Mouse (Mus musculus) ES-E14 (cell line): ENCODE measurements around the gene Tex14. TPM values are rescaled to one million over a fixed set of nuclear protein-coding genes. Genes with fewer than 3 reads are reported as not detected.

ENCODE experiments used
- DNase-seq: peaks from one replicate; pipeline ENCODE4 v3.0.0-alpha.2; 2013; ENCODE audit warnings: low read depth, low spot score
- H3K27ac ChIP-seq: 2 replicates; pipeline ENCODE4 v1.5.1; 2012; ENCODE audit warnings: low read depth, mild to moderate bottlenecking, low read length, moderate library complexity, mixed read lengths; ENCODE audit not compliant: poor library complexity, insufficient read depth, severe bottlenecking
- H3K36me3 ChIP-seq: 2 replicates; pipeline ENCODE4 v1.6.1; 2012; ENCODE audit warnings: mild to moderate bottlenecking, low read length, moderate library complexity, mixed read lengths; ENCODE audit not compliant: control insufficient read depth, poor library complexity, insufficient read depth, severe bottlenecking
- H3K4me1 ChIP-seq, 2 experiments: fragments of 150-350 bp in 1 of 2; sonication (generic) in 1 of 2; 2 replicates each; pipeline ENCODE4 v1.6.1; 2012; ENCODE audit warnings: low read length in 2 of 2, mild to moderate bottlenecking in 1 of 2, mixed read lengths in 1 of 2; ENCODE audit not compliant: control insufficient read depth in 2 of 2, insufficient read depth in 2 of 2, poor library complexity in 1 of 2
- H3K4me3 ChIP-seq, 2 experiments: fragments of 150-350 bp in 1 of 2; sonication (generic) in 1 of 2; 2 replicates each; pipeline ENCODE4 v1.5.1; 2012; ENCODE audit warnings: low read length in 2 of 2, low read depth in 1 of 2, mild to moderate bottlenecking in 1 of 2, mixed read lengths in 1 of 2; ENCODE audit not compliant: insufficient read depth in 1 of 2, poor library complexity in 1 of 2, severe bottlenecking in 1 of 2
- H3K9ac ChIP-seq: 2 replicates; pipeline ENCODE4 v1.6.1; 2012; ENCODE audit warnings: low read depth, mild to moderate bottlenecking, low read length, mixed read lengths; ENCODE audit not compliant: poor library complexity, insufficient read depth, severe bottlenecking
- H3K9me3 ChIP-seq: fragments of 150-350 bp; sonication (generic); 2 replicates; pipeline ENCODE4 v1.6.1; 2012; ENCODE audit warnings: low read depth, mild to moderate bottlenecking, low read length; ENCODE audit not compliant: control insufficient read depth, insufficient read depth
- CHD2 ChIP-seq: IDR thresholded peaks from 2 replicates; pipeline ENCODE4 v1.6.1; 2014; ENCODE audit warnings: mild to moderate bottlenecking, low read depth, low read length, inconsistent platforms
- HCFC1 ChIP-seq: IDR thresholded peaks from 2 replicates; pipeline ENCODE4 v1.6.1; 2012; ENCODE audit warnings: low read length, inconsistent platforms, borderline replicate concordance; ENCODE audit not compliant: insufficient read depth
- MAFK ChIP-seq: IDR thresholded peaks from 2 replicates; pipeline ENCODE4 v1.6.1; 2014; ENCODE audit warnings: mild to moderate bottlenecking, low read depth, low read length, inconsistent platforms; ENCODE audit not compliant: insufficient read depth
- ZC3H11A ChIP-seq: IDR thresholded peaks from 2 replicates; pipeline ENCODE4 v1.6.1; 2012; ENCODE audit warnings: low read depth, mild to moderate bottlenecking, inconsistent platforms, low read length, borderline replicate concordance
- ZNF384 ChIP-seq: IDR thresholded peaks from 2 replicates; pipeline ENCODE4 v1.6.1; 2012; ENCODE audit warnings: low read depth, low read length, inconsistent platforms
- in situ Hi-C, 2 experiments: fragments of 600-800 bp; cut with MboI; formaldehyde crosslinking; loops; one replicate each; pipeline ENCODE4 v1.15.1; 2025; ENCODE audit warnings: low sequenced_read_pairs in 2 of 2, inconsistent platforms in 1 of 2; ENCODE audit not compliant: unreplicated experiment in 2 of 2
- total RNA-seq: library from RNA; depleted of rRNA; stranded (reverse); fragments of 300-350 nt; gene quantifications from 2 replicates; pipeline ENCODE4 v1.2.3, GENCODE M21; 2012

The Tex14 gene
- total RNA-seq, 1 experiment = 11.4 TPM

- H3K4me1 ChIP-seq = no peaks in the 10 kb centered on the region
- H3K36me3 ChIP-seq = no peaks in the 10 kb centered on the region
- no peaks in the 10 kb centered on the region for H3K9me3 ChIP-seq
- H3K4me3 ChIP-seq = no peak overlapping the region
- no peak overlapping the region for H3K9ac ChIP-seq
- in situ Hi-C loops = no loop called here
- H3K27ac ChIP-seq = no peak overlapping the region
- DNase-seq = no peak
- TF ChIP-seq MAFK (no peak), CHD2 (no peak), ZNF384 (no peak)
These were observed 101.6 kb downstream of the Tex14 start for GRCm38 (mm10) chr11:87506502-87506901.

- DNase-seq = no peak
- Histone ChIP-seq H3K4me1 (no peaks in the 10 kb centered on the region), H3K4me3 (no peak overlapping the region), H3K9ac (no peak overlapping the region), H3K27ac (no peak overlapping the region), H3K36me3 (no peaks in the 10 kb centered on the region), H3K9me3 (no peaks in the 10 kb centered on the region)
- in situ Hi-C loops = no loop called here
- TF ChIP-seq ZNF384 = no peak
- no peak for TF ChIP-seq MAFK
These were observed 102.2 kb downstream of the Tex14 start for GRCm38 (mm10) chr11:87507043-87507442.

- H3K36me3 ChIP-seq = no peaks in the 10 kb centered on the region
- DNase-seq = peak; percentile 52
These were observed 114.4 kb downstream of the Tex14 start for GRCm38 (mm10) chr11:87519260-87519659.

GRCm38 (mm10) chr11:87523466-87523865 lies 118.6 kb downstream of the Tex14 start:
- no peaks in the 10 kb centered on the region for H3K9me3 ChIP-seq
- H3K36me3 ChIP-seq = no peaks in the 10 kb centered on the region
- DNase-seq = no peak
- peaks cover 0 to 2% of the 10 kb centered on the region in 2 experiments; a peak in 1 of 4 replicates for H3K4me1 ChIP-seq
- H3K27ac ChIP-seq = no peak overlapping the region
- no peak for TF ChIP-seq HCFC1
- TF ChIP-seq MAFK = no peak
- no peak for TF ChIP-seq ZNF384
- TF ChIP-seq ZC3H11A = no peak
- TF ChIP-seq CHD2 = no peak
- in situ Hi-C loops = no loop called here
- H3K9ac ChIP-seq = no peak overlapping the region
- no peak overlapping the region for H3K4me3 ChIP-seq

More at GRCm38 (mm10) chr11:87519260-87519659, 114.4 kb downstream of the Tex14 start:
- Histone ChIP-seq H3K4me1 (no peaks in the 10 kb centered on the region), H3K9ac (no peak overlapping the region), H3K27ac (no peak overlapping the region), H3K4me3 (no peak overlapping the region), H3K9me3 (no peaks in the 10 kb centered on the region)
- in situ Hi-C loops = no loop called here
- peak; percentile 87 for TF ChIP-seq MAFK
- no peak for TF ChIP-seq CHD2
- peak; percentile 59; the same call in 1 of the 2 replicates for TF ChIP-seq ZC3H11A
- TF ChIP-seq HCFC1 = no peak
- TF ChIP-seq ZNF384 = no peak

- H3K4me1 ChIP-seq = peaks cover 0 to 2% of the 10 kb centered on the region in 2 experiments; a peak in 1 of 4 replicates
- TF ChIP-seq CHD2 = no peak
- H3K36me3 ChIP-seq = no peaks in the 10 kb centered on the region
- DNase-seq = no peak
- no peak overlapping the region for H3K4me3 ChIP-seq
- H3K9ac ChIP-seq = no peak overlapping the region
- no peaks in the 10 kb centered on the region for H3K9me3 ChIP-seq
- H3K27ac ChIP-seq = no peak overlapping the region
- in situ Hi-C loops = no loop called here
These were observed 119.1 kb downstream of the Tex14 start for GRCm38 (mm10) chr11:87523967-87524366.
